Mouse (Mus musculus) G1E (cell line): Measurements from ENCODE around the gene Baiap2. TPM values are rescaled to one million over a fixed set of nuclear protein-coding genes. Genes with fewer than 3 reads are reported as not detected.

Source experiments
- ATAC-seq: 2 replicates; pipeline ENCODE4 v1.8.0; 2016; ENCODE audit warnings: mild to moderate bottlenecking; ENCODE audit not compliant: insufficient number of reproducible peaks, poor library complexity, low FRiP score, severe bottlenecking; ENCODE audit errors: extremely low read depth
- DNase-seq: peaks from one replicate; pipeline ENCODE4 v3.0.0; 2012; ENCODE audit warnings: low spot score
- H3K27me3 ChIP-seq: 2 replicates; pipeline ENCODE4 v1.6.1; 2012; ENCODE audit warnings: mild to moderate bottlenecking, low read length, inconsistent platforms; ENCODE audit not compliant: insufficient read depth
- H3K36me3 ChIP-seq: replicated peaks from 2 replicates; pipeline ENCODE3; 2012; ENCODE audit warnings: mild to moderate bottlenecking, inconsistent platforms
- H3K4me1 ChIP-seq: 2 replicates; pipeline ENCODE4 v1.6.1; 2012; ENCODE audit warnings: low read depth, low read length, inconsistent platforms, mixed read lengths; ENCODE audit not compliant: insufficient read depth
- H3K4me3 ChIP-seq: 2 replicates; pipeline ENCODE4 v1.5.1; 2012; ENCODE audit warnings: low read depth, mild to moderate bottlenecking, inconsistent platforms, low read length, moderate library complexity, mixed read lengths
- H3K9me3 ChIP-seq: replicated peaks from 2 replicates; pipeline ENCODE4 v1.6.1; 2012; ENCODE audit warnings: inconsistent platforms
- CTCF ChIP-seq: IDR thresholded peaks from 2 replicates; pipeline ENCODE4 v1.5.1; 2012; ENCODE audit warnings: low read depth, low read length, inconsistent platforms, mixed read lengths
- GATA1 ChIP-seq: IDR thresholded peaks from 2 replicates; pipeline ENCODE4 v1.6.1; 2012; ENCODE audit warnings: borderline replicate concordance, low read length, inconsistent platforms, mixed read lengths
- GATA2 ChIP-seq: IDR thresholded peaks from 2 replicates; pipeline ENCODE4 v1.6.1; 2012; ENCODE audit warnings: low read depth, low read length, inconsistent platforms, borderline replicate concordance
- POLR2AphosphoS5 ChIP-seq: IDR thresholded peaks from 2 replicates; pipeline ENCODE4 v1.6.1; 2012; ENCODE audit warnings: low read depth, low read length, inconsistent platforms; ENCODE audit not compliant: insufficient replicate concordance
- TAL1 ChIP-seq: conservative IDR thresholded peaks from 2 replicates; pipeline ENCODE4 v1.6.1; 2012; ENCODE audit warnings: low read depth, low read length, inconsistent platforms, mixed read lengths
- polyA plus RNA-seq: library from polyadenylated mRNA; stranded (reverse); fragments of >175 nt; gene quantifications from 2 replicates; pipeline ENCODE4 v1.2.3, GENCODE M21; 2012
- total RNA-seq, 2 experiments: library from RNA; stranded (forward) in 1 of 2; stranded (reverse) in 1 of 2; fragments of 200-1000 nt in 1 of 2; fragments of >200 nt in 1 of 2; fragmentation: Nextera tagmentation in 1 of 2; gene quantifications; 2 replicates each; pipeline ENCODE4 v1.2.3; 2014 to 2017

The Baiap2 gene
- total and polyA plus RNA-seq, 3 experiments = 0.98 to 14.0 (median 3.6) TPM

GRCm38 (mm10) chr11:119902891-119903290, 39.7 kb upstream of the Baiap2 start:
- peaks cover 29% of the 10 kb centered on the region for H3K36me3 ChIP-seq
- H3K9me3 ChIP-seq = no peaks in the 10 kb centered on the region
- DNase-seq = no peak
- ATAC-seq = no peak
- peaks cover 27% of the 10 kb centered on the region for H3K27me3 ChIP-seq
- peaks cover 4% of the 10 kb centered on the region for H3K4me1 ChIP-seq
- no peak overlapping the region for H3K4me3 ChIP-seq
- TF ChIP-seq TAL1 = no peak

- no peaks in the 10 kb centered on the region for H3K9me3 ChIP-seq
- peaks cover 40% of the 10 kb centered on the region for H3K27me3 ChIP-seq
- DNase-seq (peak; percentile 66), ATAC-seq (peak; percentile 46)
- H3K36me3 ChIP-seq = peaks cover 10% of the 10 kb centered on the region
- no peak overlapping the region for H3K4me3 ChIP-seq
- TF ChIP-seq GATA2 (no peak), CTCF (peak; percentile 95)
- peaks cover 4% of the 10 kb centered on the region for H3K4me1 ChIP-seq
Measured at GRCm38 (mm10) chr11:119904621-119905286, 37.8 kb upstream of the Baiap2 start.

GRCm38 (mm10) chr11:119905794-119906193, 36.8 kb upstream of the Baiap2 start:
- Histone ChIP-seq H3K36me3 (peaks cover under 1% of the 10 kb centered on the region), H3K4me3 (no peak overlapping the region), H3K9me3 (no peaks in the 10 kb centered on the region), H3K4me1 (peaks cover 8% of the 10 kb centered on the region), H3K27me3 (peaks cover 40% of the 10 kb centered on the region)
- no peak for ATAC-seq
- no peak for TF ChIP-seq TAL1
- no peak for DNase-seq

- Histone ChIP-seq H3K27me3 (peaks cover 40% of the 10 kb centered on the region), H3K4me1 (peaks cover 8% of the 10 kb centered on the region)
Measured at GRCm38 (mm10) chr11:119907006-119907650, 35.4 kb upstream of the Baiap2 start.

GRCm38 (mm10) chr11:119907711-119908110, 34.9 kb upstream of the Baiap2 start:
- TF ChIP-seq GATA2 (no peak), CTCF (no peak), POLR2AphosphoS5 (no peak), GATA1 (no peak), TAL1 (no peak)
- H3K4me1 ChIP-seq = peaks cover 9% of the 10 kb centered on the region
- peaks cover 40% of the 10 kb centered on the region for H3K27me3 ChIP-seq
- ATAC-seq = no peak
- no peaks in the 10 kb centered on the region for H3K36me3 ChIP-seq
- no peak for DNase-seq
- H3K4me3 ChIP-seq = no peak overlapping the region
- no peaks in the 10 kb centered on the region for H3K9me3 ChIP-seq

More at GRCm38 (mm10) chr11:119907006-119907650, 35.4 kb upstream of the Baiap2 start:
- TF ChIP-seq TAL1 = no peak
- no peak for TF ChIP-seq CTCF
- TF ChIP-seq POLR2AphosphoS5 = no peak
- TF ChIP-seq GATA1 = no peak
- no peak for TF ChIP-seq GATA2
- no peak for ATAC-seq
- no peak for DNase-seq
- H3K36me3 ChIP-seq = no peaks in the 10 kb centered on the region
- no peak overlapping the region for H3K4me3 ChIP-seq
- H3K9me3 ChIP-seq = no peaks in the 10 kb centered on the region

- H3K9me3 ChIP-seq = no peaks in the 10 kb centered on the region
- peaks cover 21% of the 10 kb centered on the region for H3K4me1 ChIP-seq
- H3K36me3 ChIP-seq = no peaks in the 10 kb centered on the region
- peak; percentile 55 for DNase-seq
- H3K27me3 ChIP-seq = peaks cover 40% of the 10 kb centered on the region
- no peak overlapping the region for H3K4me3 ChIP-seq
- TF ChIP-seq CTCF = peak; percentile 62
- no peak for TF ChIP-seq TAL1
- no peak for ATAC-seq
Measured at GRCm38 (mm10) chr11:119909436-119909835, 33.1 kb upstream of the Baiap2 start.

GRCm38 (mm10) chr11:119912845-119913244, 29.7 kb upstream of the Baiap2 start:
- no peak for ATAC-seq
- no peak for DNase-seq
- peaks cover 31% of the 10 kb centered on the region for H3K36me3 ChIP-seq
- H3K27me3 ChIP-seq = peaks cover 14% of the 10 kb centered on the region
- H3K4me3 ChIP-seq = peak overlapping the region; percentile 90
- TF ChIP-seq GATA2 (no peak), CTCF (no peak), TAL1 (no peak)
- no peaks in the 10 kb centered on the region for H3K9me3 ChIP-seq
- peaks cover 39% of the 10 kb centered on the region for H3K4me1 ChIP-seq
